Mouse (Mus musculus): ENCODE results near the gene Lias.

GRCm38 (mm10) chr5:65356851-65357250 lies 34.4 kb upstream of the Lias start:
- TF ChIP-seq POLR2A (IDR thresholded peaks at IDR 0.05; ENCODE audit: borderline replicate concordance, insufficient read depth, low read length), result no peak
- no peak for TF ChIP-seq CTCF (IDR thresholded peaks at IDR 0.05; ENCODE audit: borderline replicate concordance, insufficient read depth, low read depth, low read length)

Measured in cerebellum, adult 2 months (tissue).